Mouse (Mus musculus) G1E (cell line): ENCODE results near the gene Tifab. TPM values are rescaled to one million over a fixed set of nuclear protein-coding genes. Genes with fewer than 3 reads are reported as not detected.

ENCODE experiments used
- ATAC-seq: 2 replicates; pipeline ENCODE4 v1.8.0; 2016; ENCODE audit warnings: mild to moderate bottlenecking; ENCODE audit not compliant: insufficient number of reproducible peaks, poor library complexity, low FRiP score, severe bottlenecking; ENCODE audit errors: extremely low read depth
- DNase-seq: peaks from one replicate; pipeline ENCODE4 v3.0.0; 2012; ENCODE audit warnings: low spot score
- H3K27me3 ChIP-seq: 2 replicates; pipeline ENCODE4 v1.6.1; 2012; ENCODE audit warnings: mild to moderate bottlenecking, low read length, inconsistent platforms; ENCODE audit not compliant: insufficient read depth
- H3K36me3 ChIP-seq: replicated peaks from 2 replicates; pipeline ENCODE3; 2012; ENCODE audit warnings: mild to moderate bottlenecking, inconsistent platforms
- H3K4me1 ChIP-seq: 2 replicates; pipeline ENCODE4 v1.6.1; 2012; ENCODE audit warnings: low read depth, low read length, inconsistent platforms, mixed read lengths; ENCODE audit not compliant: insufficient read depth
- H3K4me3 ChIP-seq: 2 replicates; pipeline ENCODE4 v1.5.1; 2012; ENCODE audit warnings: low read depth, mild to moderate bottlenecking, inconsistent platforms, low read length, moderate library complexity, mixed read lengths
- H3K9me3 ChIP-seq: replicated peaks from 2 replicates; pipeline ENCODE4 v1.6.1; 2012; ENCODE audit warnings: inconsistent platforms
- CTCF ChIP-seq: IDR thresholded peaks from 2 replicates; pipeline ENCODE4 v1.5.1; 2012; ENCODE audit warnings: low read depth, low read length, inconsistent platforms, mixed read lengths
- GATA1 ChIP-seq: IDR thresholded peaks from 2 replicates; pipeline ENCODE4 v1.6.1; 2012; ENCODE audit warnings: borderline replicate concordance, low read length, inconsistent platforms, mixed read lengths
- GATA2 ChIP-seq: IDR thresholded peaks from 2 replicates; pipeline ENCODE4 v1.6.1; 2012; ENCODE audit warnings: low read depth, low read length, inconsistent platforms, borderline replicate concordance
- POLR2AphosphoS5 ChIP-seq: IDR thresholded peaks from 2 replicates; pipeline ENCODE4 v1.6.1; 2012; ENCODE audit warnings: low read depth, low read length, inconsistent platforms; ENCODE audit not compliant: insufficient replicate concordance
- TAL1 ChIP-seq: conservative IDR thresholded peaks from 2 replicates; pipeline ENCODE4 v1.6.1; 2012; ENCODE audit warnings: low read depth, low read length, inconsistent platforms, mixed read lengths
- polyA plus RNA-seq: library from polyadenylated mRNA; stranded (reverse); fragments of >175 nt; gene quantifications from 2 replicates; pipeline ENCODE4 v1.2.3, GENCODE M21; 2012
- total RNA-seq, 2 experiments: library from RNA; stranded (forward) in 1 of 2; stranded (reverse) in 1 of 2; fragments of 200-1000 nt in 1 of 2; fragments of >200 nt in 1 of 2; fragmentation: Nextera tagmentation in 1 of 2; gene quantifications; 2 replicates each; pipeline ENCODE4 v1.2.3; 2014 to 2017

Gene Tifab
- total and polyA plus RNA-seq, 3 experiments = 0.16 TPM; not detected in 2

GRCm38 (mm10) chr13:56183687-56184086, 5.0 kb upstream of the Tifab start:
- no peak for DNase-seq
- Histone ChIP-seq H3K9me3 (no peaks in the 10 kb centered on the region), H3K27me3 (no peaks in the 10 kb centered on the region), H3K4me3 (no peak overlapping the region), H3K36me3 (no peaks in the 10 kb centered on the region), H3K4me1 (no peaks in the 10 kb centered on the region)
- no peak for ATAC-seq
- no peak for TF ChIP-seq CTCF

- Histone ChIP-seq H3K4me3 (no peak overlapping the region), H3K36me3 (no peaks in the 10 kb centered on the region), H3K27me3 (peaks cover 2% of the 10 kb centered on the region; the same call in 1 of the 2 replicates), H3K4me1 (no peaks in the 10 kb centered on the region), H3K9me3 (no peaks in the 10 kb centered on the region)
- DNase-seq = no peak
- ATAC-seq = no peak
- TF ChIP-seq POLR2AphosphoS5 (no peak), CTCF (no peak), TAL1 (no peak), GATA1 (no peak), GATA2 (no peak)
These were observed 2.7 kb upstream of the Tifab start for GRCm38 (mm10) chr13:56181424-56181823.

- Histone ChIP-seq H3K4me1 (no peaks in the 10 kb centered on the region), H3K4me3 (no peak overlapping the region), H3K36me3 (no peaks in the 10 kb centered on the region), H3K9me3 (no peaks in the 10 kb centered on the region), H3K27me3 (peaks cover 9% of the 10 kb centered on the region)
- TF ChIP-seq POLR2AphosphoS5 (no peak), GATA2 (no peak), GATA1 (no peak), TAL1 (no peak), CTCF (no peak)
- ATAC-seq (no peak), DNase-seq (no peak)
These were observed 2.4 kb downstream of the Tifab start for GRCm38 (mm10) chr13:56176310-56176709.

- H3K36me3 ChIP-seq = no peaks in the 10 kb centered on the region
- H3K9me3 ChIP-seq = no peaks in the 10 kb centered on the region
- H3K27me3 ChIP-seq = peaks cover 9% of the 10 kb centered on the region
- TF ChIP-seq TAL1 (no peak), GATA1 (no peak), CTCF (no peak), GATA2 (no peak)
- DNase-seq (no peak), ATAC-seq (no peak)
- no peaks in the 10 kb centered on the region for H3K4me1 ChIP-seq
- H3K4me3 ChIP-seq = no peak overlapping the region
These were observed 2.8 kb downstream of the Tifab start for GRCm38 (mm10) chr13:56175848-56176247.

GRCm38 (mm10) chr13:56172901-56173545, 5.7 kb downstream of the Tifab start:
- Histone ChIP-seq H3K4me1 (no peaks in the 10 kb centered on the region), H3K9me3 (no peaks in the 10 kb centered on the region), H3K36me3 (no peaks in the 10 kb centered on the region), H3K4me3 (no peak overlapping the region), H3K27me3 (peaks cover 11% of the 10 kb centered on the region)
- DNase-seq (no peak), ATAC-seq (no peak)
- TF ChIP-seq GATA2 = no peak
- TF ChIP-seq TAL1 = no peak
- no peak for TF ChIP-seq CTCF
- no peak for TF ChIP-seq GATA1
- no peak for TF ChIP-seq POLR2AphosphoS5

GRCm38 (mm10) chr13:56172106-56172505, 6.6 kb downstream of the Tifab start:
- no peaks in the 10 kb centered on the region for H3K9me3 ChIP-seq
- H3K27me3 ChIP-seq = peaks cover 11% of the 10 kb centered on the region
- no peak for DNase-seq
- ATAC-seq = no peak
- H3K36me3 ChIP-seq = no peaks in the 10 kb centered on the region
- H3K4me3 ChIP-seq = no peak overlapping the region
- H3K4me1 ChIP-seq = no peaks in the 10 kb centered on the region
- no peak for TF ChIP-seq CTCF
- no peak for TF ChIP-seq GATA2
- TF ChIP-seq TAL1 = no peak
- TF ChIP-seq GATA1 = no peak
- no peak for TF ChIP-seq POLR2AphosphoS5
